Mouse (Mus musculus) MEL (cell line): ENCODE data around the gene Tent2. TPM values are rescaled to one million over a fixed set of nuclear protein-coding genes. Genes with fewer than 3 reads are reported as not detected.

Experiments used
- DNase-seq: peaks from one replicate; pipeline ENCODE4 v3.0.0; 2011; ENCODE audit warnings: low read depth, low spot score
- H3K27ac ChIP-seq: 2 replicates; pipeline ENCODE4 v1.5.1; 2012; ENCODE audit warnings: low read depth, mild to moderate bottlenecking, control low read depth, low read length, moderate library complexity; ENCODE audit not compliant: control insufficient read depth
- H3K27me3 ChIP-seq, 2 experiments: fragments of 150-350 bp in 1 of 2; sonication (generic) in 1 of 2; 2 replicates each; pipeline ENCODE4 v1.6.1; 2012; ENCODE audit warnings: low read length in 2 of 2, mild to moderate bottlenecking in 2 of 2, improper control_type of control experiment in 1 of 2, moderate library complexity in 1 of 2; ENCODE audit not compliant: insufficient read depth in 2 of 2, control insufficient read depth in 1 of 2
- H3K36me3 ChIP-seq, 2 experiments: 2 replicates each; pipeline ENCODE4 v1.6.1; 2012 to 2014; ENCODE audit warnings: low read length in 2 of 2, improper control_type of control experiment in 1 of 2, inconsistent platforms in 1 of 2, mild to moderate bottlenecking in 1 of 2; ENCODE audit not compliant: insufficient read depth in 2 of 2, control insufficient read depth in 1 of 2
- H3K4me1 ChIP-seq, 2 experiments: fragments of 150-350 bp in 1 of 2; sonication (generic) in 1 of 2; 2 replicates each; pipeline ENCODE4 v1.6.1; 2012; ENCODE audit warnings: low read length in 2 of 2, improper control_type of control experiment in 1 of 2, mild to moderate bottlenecking in 1 of 2; ENCODE audit not compliant: insufficient read depth in 2 of 2, control insufficient read depth in 1 of 2
- H3K4me3 ChIP-seq, 2 experiments: fragments of 150-350 bp in 1 of 2; sonication (generic) in 1 of 2; 2 replicates each; pipeline ENCODE4 v1.5.1; 2012; ENCODE audit warnings: low read depth in 2 of 2, low read length in 2 of 2, mild to moderate bottlenecking in 2 of 2, moderate library complexity in 2 of 2, control low read depth in 1 of 2, improper control_type of control experiment in 1 of 2; ENCODE audit not compliant: control insufficient read depth in 1 of 2, insufficient read depth in 1 of 2
- H3K79me2 ChIP-seq: 2 replicates; pipeline ENCODE4 v1.6.1; 2012; ENCODE audit warnings: mild to moderate bottlenecking, low read length, moderate library complexity; ENCODE audit not compliant: control insufficient read depth, poor library complexity, insufficient read depth
- H3K9ac ChIP-seq: 2 replicates; pipeline ENCODE4 v1.6.1; 2012; ENCODE audit warnings: low read depth, mild to moderate bottlenecking, control low read depth, low read length, moderate library complexity; ENCODE audit not compliant: control insufficient read depth, poor library complexity, severe bottlenecking
- H3K9me3 ChIP-seq: fragments of 150-350 bp; sonication (generic); replicated peaks from 2 replicates; pipeline ENCODE4 v1.6.1; 2012; ENCODE audit warnings: mild to moderate bottlenecking, low read length, improper control_type of control experiment, moderate library complexity; ENCODE audit not compliant: insufficient read depth
- CHD2 ChIP-seq: IDR thresholded peaks from 2 replicates; pipeline ENCODE4 v1.6.1; 2011; ENCODE audit warnings: low read length, improper control_type of control experiment
- E2F4 ChIP-seq: IDR thresholded peaks from 2 replicates; pipeline ENCODE4 v1.6.1; 2011; ENCODE audit warnings: low read depth, low read length, improper control_type of control experiment, borderline replicate concordance
- ELF1 ChIP-seq: IDR thresholded peaks from 2 replicates; pipeline ENCODE4 v1.6.1; 2014; ENCODE audit warnings: low read depth, mild to moderate bottlenecking, inconsistent platforms, low read length, improper control_type of control experiment, moderate library complexity
- EP300 ChIP-seq, 2 experiments: IDR thresholded peaks; 2 replicates each; pipeline ENCODE4 v1.6.1; 2011; ENCODE audit warnings: improper control_type of control experiment in 2 of 2, low read length in 2 of 2, low read depth in 1 of 2, mild to moderate bottlenecking in 1 of 2
- GABPA ChIP-seq: IDR thresholded peaks from 2 replicates; pipeline ENCODE4 v1.6.1; 2012; ENCODE audit warnings: low read depth, mild to moderate bottlenecking, inconsistent platforms, low read length, improper control_type of control experiment, moderate library complexity
- GATA1 ChIP-seq: IDR thresholded peaks from 2 replicates; pipeline ENCODE4 v1.6.1; 2011; ENCODE audit warnings: low read depth, low read length, improper control_type of control experiment
- HCFC1 ChIP-seq: IDR thresholded peaks from 2 replicates; pipeline ENCODE4 v1.6.1; 2012; ENCODE audit warnings: low read depth, mild to moderate bottlenecking, inconsistent platforms, low read length, improper control_type of control experiment, moderate library complexity
- JUND ChIP-seq: IDR thresholded peaks from 2 replicates; pipeline ENCODE4 v1.6.1; 2011; ENCODE audit warnings: low read depth, mild to moderate bottlenecking, improper control_type of control experiment, low read length
- KAT2A ChIP-seq: conservative IDR thresholded peaks from 2 replicates; pipeline ENCODE4 v1.6.1; 2012; ENCODE audit warnings: low read depth, low read length, improper control_type of control experiment, inconsistent platforms
- MAFK ChIP-seq: IDR thresholded peaks from 2 replicates; pipeline ENCODE4 v1.6.1; 2011; ENCODE audit warnings: low read depth, mild to moderate bottlenecking, low read length, improper control_type of control experiment, borderline replicate concordance
- MYC ChIP-seq: IDR thresholded peaks from 2 replicates; pipeline ENCODE4 v1.6.1; 2011; ENCODE audit warnings: low read depth, mild to moderate bottlenecking, low read length, improper control_type of control experiment, moderate library complexity
- NELFE ChIP-seq: IDR thresholded peaks from 2 replicates; pipeline ENCODE4 v1.6.1; 2011; ENCODE audit warnings: low read depth, low read length, improper control_type of control experiment
- NRF1 ChIP-seq: IDR thresholded peaks from 2 replicates; pipeline ENCODE4 v1.6.1; 2014; ENCODE audit warnings: low read depth, mild to moderate bottlenecking, inconsistent platforms, low read length, improper control_type of control experiment, moderate library complexity; ENCODE audit not compliant: poor library complexity, insufficient read depth, severe bottlenecking
- POLR2A ChIP-seq, 2 experiments: IDR thresholded peaks; 2 replicates each; pipeline ENCODE4 v1.6.1; 2011 to 2012; ENCODE audit warnings: low read length in 2 of 2, mild to moderate bottlenecking in 2 of 2, control low read depth in 1 of 2, improper control_type of control experiment in 1 of 2, low read depth in 1 of 2, moderate library complexity in 1 of 2; ENCODE audit not compliant: control insufficient read depth in 1 of 2, insufficient read depth in 1 of 2, poor library complexity in 1 of 2
- POLR2AphosphoS5 ChIP-seq: IDR thresholded peaks from 2 replicates; pipeline ENCODE4 v1.6.1; 2012; ENCODE audit warnings: low read depth, borderline replicate concordance, mild to moderate bottlenecking, inconsistent platforms, low read length, moderate library complexity, mixed read lengths
- RAD21 ChIP-seq: IDR thresholded peaks from 2 replicates; pipeline ENCODE4 v1.6.1; 2011; ENCODE audit warnings: mild to moderate bottlenecking, low read depth, low read length, improper control_type of control experiment
- SIN3A ChIP-seq: IDR thresholded peaks from 2 replicates; pipeline ENCODE4 v1.6.1; 2012; ENCODE audit warnings: low read length, improper control_type of control experiment, inconsistent platforms
- TAL1 ChIP-seq: IDR thresholded peaks from 2 replicates; pipeline ENCODE4 v1.6.1; 2012; ENCODE audit warnings: mild to moderate bottlenecking, inconsistent platforms, low read length, moderate library complexity, mixed read lengths
- TBP ChIP-seq: IDR thresholded peaks from 2 replicates; pipeline ENCODE4 v1.8.0; 2011; ENCODE audit warnings: low read depth, low read length, improper control_type of control experiment
- TCF12 ChIP-seq: IDR thresholded peaks from 2 replicates; pipeline ENCODE4 v1.6.1; 2014; ENCODE audit warnings: low read depth, mild to moderate bottlenecking, inconsistent platforms, low read length, improper control_type of control experiment, moderate library complexity
- USF1 ChIP-seq: IDR thresholded peaks from 2 replicates; pipeline ENCODE4 v1.6.1; 2014; ENCODE audit warnings: low read depth, mild to moderate bottlenecking, inconsistent platforms, low read length, improper control_type of control experiment, moderate library complexity
- USF2 ChIP-seq, 2 experiments: IDR thresholded peaks; 2 replicates each; pipeline ENCODE4 v1.6.1; 2011 to 2012; ENCODE audit warnings: improper control_type of control experiment in 2 of 2, low read length in 2 of 2, borderline replicate concordance in 1 of 2, inconsistent platforms in 1 of 2, low read depth in 1 of 2, mild to moderate bottlenecking in 1 of 2; ENCODE audit not compliant: insufficient read depth in 1 of 2
- ZC3H11A ChIP-seq: IDR thresholded peaks from 2 replicates; pipeline ENCODE4 v1.6.1; 2012; ENCODE audit warnings: low read depth, mild to moderate bottlenecking, inconsistent platforms, low read length, improper control_type of control experiment
- ZKSCAN1 ChIP-seq: IDR thresholded peaks from 2 replicates; pipeline ENCODE4 v1.6.1; 2012; ENCODE audit warnings: low read depth, mild to moderate bottlenecking, inconsistent platforms, low read length, improper control_type of control experiment, moderate library complexity
- ZNF384 ChIP-seq: IDR thresholded peaks from 2 replicates; pipeline ENCODE4 v1.6.1; 2012; ENCODE audit warnings: low read depth, mild to moderate bottlenecking, inconsistent platforms, low read length, improper control_type of control experiment
- polyA plus RNA-seq, 2 experiments: library from polyadenylated mRNA; stranded (reverse) in 1 of 2; unstranded in 1 of 2; fragments of >175 nt in 1 of 2; fragments of >200 nt in 1 of 2; gene quantifications; 2 replicates each; pipeline versions ENCODE4 v1.2.1 to v1.2.4; 2012; ENCODE audit warnings: low replicate concordance in 2 of 2, low read depth in 1 of 2; ENCODE audit not compliant: insufficient read length in 2 of 2, insufficient read depth in 1 of 2, missing spikeins in 1 of 2
- total RNA-seq: library from RNA; depleted of rRNA; stranded (reverse); fragments of 300-350 nt; gene quantifications from 2 replicates; pipeline ENCODE4 v1.2.3, GENCODE M21; 2012

Tent2 gene
- total and polyA plus RNA-seq, 3 experiments = 13.0 to 39.2 TPM; not detected in 1

DNA sequence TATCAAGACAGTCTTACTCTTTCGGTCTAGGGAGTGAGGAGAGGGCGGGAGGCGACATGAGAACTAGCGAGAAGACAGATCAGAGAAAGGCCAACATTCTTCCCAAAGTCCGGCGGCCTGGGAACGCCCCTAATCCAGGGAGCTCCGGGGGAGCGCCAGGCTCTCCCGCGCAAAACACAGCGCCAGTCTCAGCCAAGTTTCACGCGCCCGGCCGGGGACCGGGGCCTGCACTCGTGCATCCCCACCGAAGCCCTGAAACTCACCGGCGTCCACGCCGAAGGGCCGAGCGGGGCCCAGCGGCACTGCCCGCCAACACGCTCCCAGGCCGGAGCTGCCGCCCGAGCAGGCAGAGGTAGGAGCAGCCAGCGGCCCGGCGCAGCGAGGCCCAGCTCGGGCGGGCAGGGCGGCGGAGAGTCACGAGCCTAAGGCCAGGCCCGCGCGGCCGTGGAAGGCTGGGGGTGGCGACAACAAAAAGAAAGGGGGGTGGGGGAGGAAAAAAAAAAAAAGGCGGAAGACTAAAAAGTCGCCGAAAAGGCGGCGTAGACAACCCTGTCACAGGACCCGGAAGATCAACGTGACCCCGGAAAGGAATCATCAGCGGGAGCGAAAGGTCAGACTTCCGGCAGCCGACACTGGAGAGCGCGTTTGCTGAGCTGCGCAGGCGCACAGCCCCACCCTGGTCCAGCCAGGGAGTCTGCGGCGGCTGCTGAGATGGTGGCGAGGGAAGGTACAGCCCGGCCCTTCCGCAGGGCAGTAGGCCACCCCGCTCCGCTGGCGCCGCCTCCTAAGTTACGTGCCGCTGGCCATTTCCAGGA, at the start of gene Tent2 (continued):
- TF ChIP-seq TCF12 (peak; percentile 70), NELFE (peak; percentile 95), E2F4 (peak; percentile 66; the same call in 1 of the 2 replicates), MAFK (no peak; the same call in 1 of the 2 replicates), NRF1 (peak; percentile 97)

DNA sequence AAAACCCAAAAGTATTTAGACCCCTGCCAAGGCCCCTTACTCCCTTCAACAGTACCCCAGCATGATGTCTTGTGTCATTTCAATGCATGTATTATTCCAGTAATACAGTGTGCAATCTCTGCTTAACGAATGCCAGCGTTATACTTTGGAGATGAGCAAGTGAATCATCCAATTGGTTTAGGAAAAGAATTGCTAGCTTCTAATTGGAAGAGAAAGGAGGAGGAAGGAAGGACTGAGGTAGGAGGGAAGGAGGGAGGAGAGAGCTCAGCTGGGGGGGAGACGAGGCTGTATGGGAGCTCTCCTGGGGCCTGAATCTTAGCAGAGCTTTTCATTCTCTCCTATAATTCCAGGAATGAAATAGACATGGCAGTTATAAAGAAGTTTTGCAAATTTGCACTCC, 49.0 kb upstream of the Tent2 start:
- Histone ChIP-seq H3K4me1 (peaks cover 0 to 6% of the 10 kb centered on the region in 2 experiments; a peak in 3 of 4 replicates), H3K27me3 (no peaks in the 10 kb centered on the region), H3K9me3 (no peaks in the 10 kb centered on the region), H3K9ac (no peak overlapping the region), H3K27ac (no peak overlapping the region), H3K4me3 (no peak overlapping the region), H3K36me3 (peaks cover 0 to 2% of the 10 kb centered on the region in 2 experiments; a peak in 2 of 4 replicates), H3K79me2 (no peaks in the 10 kb centered on the region)
- TF ChIP-seq ZKSCAN1 (no peak), TBP (no peak), GABPA (no peak), TAL1 (no peak), CHD2 (no peak), SIN3A (no peak)
- no peak for DNase-seq

GRCm38 (mm10) chr13:93239561-93239960, 47.4 kb upstream of the Tent2 start:
- no peak overlapping the region for H3K27ac ChIP-seq
- H3K36me3 ChIP-seq = peaks cover 0 to 2% of the 10 kb centered on the region in 2 experiments; a peak in 2 of 4 replicates
- no peak for TF ChIP-seq TCF12
- no peak for TF ChIP-seq ZKSCAN1
- TF ChIP-seq E2F4 = no peak
- no peak for TF ChIP-seq NELFE
- no peak for TF ChIP-seq RAD21
- TF ChIP-seq MYC = no peak
- TF ChIP-seq HCFC1 = no peak
- no peak for TF ChIP-seq KAT2A
- TF ChIP-seq ELF1 = no peak
- no peak for TF ChIP-seq POLR2AphosphoS5
- no peak for TF ChIP-seq EP300 (IDR thresholded peaks at IDR 0.05; ENCODE audit: low read depth in 1 of 2, low read length in 2 of 2)
- TF ChIP-seq ZC3H11A = no peak
- TF ChIP-seq JUND = no peak
- no peak for TF ChIP-seq ZNF384
- no peak for TF ChIP-seq NRF1
- TF ChIP-seq USF1 = no peak
- no peak for TF ChIP-seq GATA1
- TF ChIP-seq POLR2A (IDR thresholded peaks at IDR 0.05; ENCODE audit: control insufficient read depth in 1 of 2, insufficient read depth in 1 of 2, low read depth in 1 of 2, low read length in 2 of 2, poor library complexity in 1 of 2) = no peak
- no peak for TF ChIP-seq USF2 (IDR thresholded peaks at IDR 0.05; ENCODE audit: borderline replicate concordance in 1 of 2, insufficient read depth in 1 of 2, low read depth in 1 of 2, low read length in 2 of 2)
- H3K4me3 ChIP-seq = no peak overlapping the region
- no peaks in the 10 kb centered on the region for H3K27me3 ChIP-seq
- H3K79me2 ChIP-seq = no peaks in the 10 kb centered on the region
- H3K9me3 ChIP-seq = no peaks in the 10 kb centered on the region
- peaks cover 0 to 6% of the 10 kb centered on the region in 2 experiments; a peak in 3 of 4 replicates for H3K4me1 ChIP-seq
- no peak overlapping the region for H3K9ac ChIP-seq
- DNase-seq = peak; percentile 11
